Mouse (Mus musculus) liver, embryonic 15.5 days (tissue): Measurements from ENCODE around the gene Gm6793. TPM values are rescaled to one million over a fixed set of nuclear protein-coding genes. Genes with fewer than 3 reads are reported as not detected.

Source experiments
- ATAC-seq: fragments of 200-750 bp; cut with Nextera tagmentation; 2 replicates; pipeline ENCODE4 v1.8.0; 2017; ENCODE audit warnings: moderate number of reproducible peaks, mild to moderate bottlenecking, moderate library complexity; ENCODE audit not compliant: insufficient read depth
- H3K27ac ChIP-seq: fragments of 300-500 bp; sonication (generic); replicated peaks from 2 replicates; pipeline ENCODE4 v1.5.1; 2015; ENCODE audit warnings: mild to moderate bottlenecking, inconsistent platforms
- H3K27me3 ChIP-seq: fragments of 300-500 bp; sonication (generic); 2 replicates; pipeline ENCODE4 v1.6.1; 2015; ENCODE audit warnings: mild to moderate bottlenecking, inconsistent platforms
- H3K36me3 ChIP-seq: fragments of 300-500 bp; sonication (generic); replicated peaks from 2 replicates; pipeline ENCODE4 v1.6.1; 2015; ENCODE audit warnings: moderate library complexity, mild to moderate bottlenecking, inconsistent platforms
- H3K4me1 ChIP-seq: fragments of 300-500 bp; sonication (generic); replicated peaks from 2 replicates; pipeline ENCODE4 v1.6.1; 2015; ENCODE audit warnings: inconsistent platforms
- H3K4me2 ChIP-seq: fragments of 300-500 bp; sonication (generic); 2 replicates; pipeline ENCODE4 v1.6.1; 2015; ENCODE audit warnings: moderate library complexity, mild to moderate bottlenecking, inconsistent platforms
- H3K4me3 ChIP-seq: fragments of 300-500 bp; sonication (generic); replicated peaks from 2 replicates; pipeline ENCODE4 v1.5.1; 2015; ENCODE audit warnings: mild to moderate bottlenecking, inconsistent platforms
- H3K9ac ChIP-seq: fragments of 300-500 bp; sonication (generic); 2 replicates; pipeline ENCODE4 v1.6.1; 2015; ENCODE audit warnings: moderate library complexity, mild to moderate bottlenecking, inconsistent platforms
- H3K9me3 ChIP-seq: fragments of 300-500 bp; sonication (generic); replicated peaks from 2 replicates; pipeline ENCODE4 v1.6.1; 2016; ENCODE audit warnings: inconsistent platforms
- WGBS: fragments of 180-500 bp; shearing (Covaris S2); methylation state at CpG from one replicate; pipeline ENCODE4 v1.1.7; 2015; ENCODE audit warnings: mixed read lengths; ENCODE audit not compliant: insufficient replicate concordance; 5-methylcytosine and 5-hydroxymethylcytosine counted together
- polyA plus RNA-seq: library from polyadenylated mRNA; unstranded; fragments of >200 nt; fragmentation: Nextera tagmentation; extraction: Ambion mirVana; gene quantifications from 2 replicates; pipeline ENCODE4 v1.2.1, GENCODE M21; 2015

Gm6793 gene
- polyA plus RNA-seq, 1 experiment from 2014 or later, result 0.31 TPM

GRCm38 (mm10) chr8:111963546-111963945, 51.3 kb downstream of the Gm6793 start:
- 87% methylated on average over 4 of the region's 4 CpGs for WGBS
- no peak for ATAC-seq
- H3K4me2 ChIP-seq, result no peak overlapping the region
- H3K4me3 ChIP-seq, result no peak overlapping the region
- H3K9ac ChIP-seq, result no peak overlapping the region
- no peaks in the 10 kb centered on the region for H3K27me3 ChIP-seq
- H3K36me3 ChIP-seq, result 0 out of 2 replicates have a peak, but pooled peaks cover 2% of the 10 kb centered on the region
- H3K27ac ChIP-seq, result no peak overlapping the region
- no peaks in the 10 kb centered on the region for H3K9me3 ChIP-seq
- peaks cover 7% of the 10 kb centered on the region; the same call in 1 of the 2 replicates for H3K4me1 ChIP-seq

Other genes with a start within 250 kb of the Gm6793 start
- gene Cfdp1, start 160.7 kb downstream of the Gm6793 start, polyA plus RNA-seq, result 64.2 and 72.5 TPM in 2 replicates
- 3.6 and 4.4 TPM in 2 replicates for gene Tmem170, start 138.3 kb downstream of the Gm6793 start, polyA plus RNA-seq
- 0.05 and 0.14 TPM in 2 replicates for gene Chst5, start 104.6 kb downstream of the Gm6793 start, polyA plus RNA-seq
- gene Tmem231, start 81.2 kb downstream of the Gm6793 start, polyA plus RNA-seq, result 1.9 and 2.1 TPM in 2 replicates
- gene Gabarapl2, start 74.3 kb downstream of the Gm6793 start, polyA plus RNA-seq, result 182 and 198 TPM in 2 replicates
- 2.8 and 3.7 TPM in 2 replicates for gene Adat1, start 22.7 kb downstream of the Gm6793 start, polyA plus RNA-seq
- gene Kars, start 3.7 kb downstream of the Gm6793 start, polyA plus RNA-seq, result 75.9 and 78.4 TPM in 2 replicates
- gene Terf2ip, start 3.6 kb downstream of the Gm6793 start, polyA plus RNA-seq, result 5.9 and 6.0 TPM in 2 replicates